Mouse (Mus musculus): ENCODE data around the gene Rccd1. TPM values are rescaled to one million over a fixed set of nuclear protein-coding genes. Genes with fewer than 3 reads are reported as not detected.
A peak's percentile ranks its signal among the peaks of the same experiment; 100 is the strongest.

Gene Rccd1
- total RNA-seq, 2 experiments from 2014 or later = 4.7 to 6.8 TPM

GRCm38 (mm10) chr7:80260625-80261371 lies 63.5 kb downstream of the Rccd1 start, which contains the start of gene Ngrn:
Ngrn (plus strand) TSS chr7:80261215.
- DNase-seq = peak; percentile 92 to 93

DNA sequence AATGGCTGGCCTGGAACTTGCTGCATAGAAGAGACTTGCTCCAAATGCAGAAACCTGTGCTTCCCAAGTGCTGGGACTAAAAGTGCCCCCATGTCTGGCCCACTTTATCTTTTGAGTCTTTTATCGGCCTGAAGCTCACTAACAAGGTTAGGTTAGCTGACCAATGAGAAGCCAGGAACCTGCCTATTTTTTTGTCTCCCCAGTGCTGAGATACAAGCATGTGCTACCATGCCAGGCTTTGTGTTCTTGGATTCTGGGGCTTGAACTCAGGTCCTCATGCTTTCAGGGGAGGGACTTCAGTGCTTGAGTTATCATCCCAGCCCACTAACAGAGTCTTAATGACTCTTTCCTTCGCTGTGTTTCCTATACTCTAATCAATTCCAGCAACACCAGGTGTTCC lies 66.5 kb downstream of the Rccd1 start:
- no peak for DNase-seq

- DNase-seq = no peak
These were observed 68.3 kb downstream of the Rccd1 start for GRCm38 (mm10) chr7:80255981-80256380.

DNA sequence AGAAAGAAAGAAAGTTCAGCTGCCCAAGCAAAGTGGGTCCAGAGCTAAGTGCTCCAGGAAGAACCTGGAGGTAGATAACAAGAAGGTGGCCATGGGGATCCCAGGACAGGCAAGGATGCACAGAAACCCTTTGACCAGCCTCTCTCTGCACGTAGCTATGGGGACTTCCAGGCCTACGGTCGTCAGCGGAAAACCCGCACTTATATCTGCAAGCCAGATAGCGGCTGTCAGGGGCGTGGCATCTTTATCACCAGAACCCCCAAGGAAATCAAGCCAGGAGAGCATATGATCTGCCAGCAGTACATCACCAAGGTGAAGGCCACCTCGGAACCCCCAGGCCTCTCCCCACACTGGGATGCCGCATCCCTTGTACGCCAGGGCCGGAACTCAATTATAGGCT lies 71.4 kb downstream of the Rccd1 start:
- no peak for DNase-seq

GRCm38 (mm10) chr7:80252437-80252836 lies 71.8 kb downstream of the Rccd1 start:
- no peak for DNase-seq

- DNase-seq = no peak
These were observed 77.4 kb downstream of the Rccd1 start for GRCm38 (mm10) chr7:80246859-80247258.

- DNase-seq = peak; percentile 96 to 98
These were observed 78.0 kb downstream of the Rccd1 start, which contains the start of gene Ttll13 for GRCm38 (mm10) chr7:80246148-80246721. Ttll13 (plus strand) TSS chr7:80246376.

DNA sequence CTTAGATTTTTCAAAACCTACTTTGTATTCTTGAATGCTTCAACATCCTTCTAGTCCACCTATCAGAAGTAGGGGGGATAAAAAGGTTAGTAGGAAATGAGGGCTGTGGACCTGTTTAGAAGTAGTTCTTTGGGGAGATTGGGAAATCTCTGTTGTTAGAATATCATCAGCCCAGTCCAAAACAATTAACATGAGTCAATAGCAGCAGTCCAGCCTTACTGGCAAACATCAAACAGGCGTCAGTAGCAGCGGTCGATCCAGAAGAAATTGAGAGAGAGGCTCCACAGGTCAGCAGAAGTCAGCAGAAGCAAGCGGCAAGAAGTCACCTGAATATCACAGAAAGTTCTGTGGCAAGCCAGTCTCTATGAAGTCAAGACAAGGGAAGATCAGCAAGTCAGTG lies 79.4 kb downstream of the Rccd1 start:
- no peak for DNase-seq

Other genes with a start within 250 kb of the Rccd1 start
- 1,000 to 10,000 TPM; 2,187 to 2,245 TPM for gene Idh2, start 209.1 kb downstream of the Rccd1 start, total RNA-seq (2021)
- 10 to 100 TPM; 10.6 to 12.6 TPM for gene Sema4b, start 137.6 kb downstream of the Rccd1 start, total RNA-seq (2021)
- 10 to 100 TPM; 15.2 to 18.6 TPM for gene Cib1, start 91.6 kb downstream of the Rccd1 start, total RNA-seq (2021)
- 1 to 10 TPM; 1.2 to 1.6 TPM for gene Gdpgp1, start 91.6 kb downstream of the Rccd1 start, total RNA-seq (2021)
- gene Ttll13, start 78.1 kb downstream of the Rccd1 start, total RNA-seq (2021) = under 1 TPM; 0.12 to 0.36 TPM
- gene Ngrn, start 63.2 kb downstream of the Rccd1 start, total RNA-seq (2021) = 10 to 100 TPM; 26.1 to 30.2 TPM
- gene Vps33b, start 54.8 kb downstream of the Rccd1 start, total RNA-seq (2021) = 1 to 10 TPM; 7.2 to 9.0 TPM
- 1 to 10 TPM in 1 of 2 experiments, under 1 TPM in 1; 0.87 to 2.2 TPM for gene Prc1, start 30.0 kb downstream of the Rccd1 start, total RNA-seq (2021)
- 10 to 100 TPM; 15.8 to 16.0 TPM for gene Unc45a, start 16.6 kb upstream of the Rccd1 start, total RNA-seq (2021)
- gene Hddc3, start 18.6 kb upstream of the Rccd1 start, total RNA-seq (2021) = 10 to 100 TPM; 32.4 to 35.5 TPM
- gene Man2a2, start 46.9 kb upstream of the Rccd1 start, total RNA-seq (2021) = 10 to 100 TPM; 54.6 to 55.7 TPM
- 10 to 100 TPM in 1 of 2 experiments, 1 to 10 TPM in 1; 9.9 to 11.4 TPM for gene Fes, start 63.5 kb upstream of the Rccd1 start, total RNA-seq (2021)
- gene Furin, start 81.0 kb upstream of the Rccd1 start, total RNA-seq (2021) = 100 to 1,000 TPM; 103 to 114 TPM
- 1 to 10 TPM in 1 of 2 experiments, under 1 TPM in 1; 0.94 to 1.3 TPM for gene Blm, start 210.7 kb upstream of the Rccd1 start, total RNA-seq (2021)